Mouse (Mus musculus): ENCODE measurements around the gene Pstpip1.

GRCm38 (mm10) chr9:56166161-56166560 is 76.4 kb downstream of the Pstpip1 start:
- TF ChIP-seq CTCF (IDR thresholded peaks at IDR 0.05; ENCODE audit: borderline replicate concordance, insufficient read depth, low read depth, low read length) (no peak), POLR2A (IDR thresholded peaks at IDR 0.05; ENCODE audit: borderline replicate concordance, insufficient read depth, low read length) (no peak)
